Mouse (Mus musculus) spleen, postnatal 10 days (tissue): ENCODE results near the gene Chd3.

Experiments used
- DNase-seq, 2 experiments: peaks; one replicate each; pipeline ENCODE4 v3.0.0; 2021 to 2022; ENCODE audit warnings: low spot score in 2 of 2

The Chd3 gene

GRCm38 (mm10) chr11:69366855-69367615 is 2.2 kb downstream of the Chd3 start:
- DNase-seq: peak in 1 of 2 experiments; percentile 34

- DNase-seq: peak; percentile 67 to 83
These were observed 2.9 kb downstream of the Chd3 start for GRCm38 (mm10) chr11:69366157-69366854.

GRCm38 (mm10) chr11:69365722-69366121 is 3.5 kb downstream of the Chd3 start:
- DNase-seq: no peak

GRCm38 (mm10) chr11:69364910-69365309 is 4.3 kb downstream of the Chd3 start:
- peak; percentile 44 to 75 for DNase-seq

GRCm38 (mm10) chr11:69364376-69364775 is 4.8 kb downstream of the Chd3 start:
- no peak for DNase-seq

GRCm38 (mm10) chr11:69362479-69362878 is 6.7 kb downstream of the Chd3 start:
- DNase-seq: no peak

GRCm38 (mm10) chr11:69362021-69362420 is 7.2 kb downstream of the Chd3 start:
- DNase-seq: no peak

GRCm38 (mm10) chr11:69357690-69358089 is 11.5 kb downstream of the Chd3 start:
- DNase-seq: no peak

GRCm38 (mm10) chr11:69356544-69356943 is 12.7 kb downstream of the Chd3 start:
- no peak for DNase-seq

- no peak for DNase-seq
These were observed 22.8 kb downstream of the Chd3 start for GRCm38 (mm10) chr11:69346441-69346840.

GRCm38 (mm10) chr11:69340161-69341131 is 28.8 kb downstream of the Chd3 start, which contains the start of gene Rnf227:
Gene Rnf227 (plus strand): TSS chr11:69340461.
- peak; percentile 68 to 70 for DNase-seq

GRCm38 (mm10) chr11:69334796-69335195 is 34.4 kb downstream of the Chd3 start:
- no peak for DNase-seq

GRCm38 (mm10) chr11:69333922-69334321 is 35.3 kb downstream of the Chd3 start:
- DNase-seq: no peak

GRCm38 (mm10) chr11:69332713-69333253 is 36.4 kb downstream of the Chd3 start:
- no peak for DNase-seq

GRCm38 (mm10) chr11:69331929-69332405 is 37.2 kb downstream of the Chd3 start:
- peak; percentile 54 to 73 for DNase-seq

GRCm38 (mm10) chr11:69331152-69331551 is 38.1 kb downstream of the Chd3 start:
- DNase-seq: no peak

GRCm38 (mm10) chr11:69328517-69328916 is 40.7 kb downstream of the Chd3 start:
- no peak for DNase-seq

GRCm38 (mm10) chr11:69327648-69328047 is 41.6 kb downstream of the Chd3 start:
- DNase-seq: no peak

- DNase-seq: no peak
These were observed 42.1 kb downstream of the Chd3 start for GRCm38 (mm10) chr11:69327157-69327442.

GRCm38 (mm10) chr11:69326408-69327156 is 42.6 kb downstream of the Chd3 start:
- no peak for DNase-seq
